Mouse (Mus musculus) T-cell, adult 66 days (primary cell): ENCODE measurements around the gene Olfr643. TPM values are rescaled to one million over a fixed set of nuclear protein-coding genes. Genes with fewer than 3 reads are reported as not detected.

Experiments
- total RNA-seq, 2 experiments: library from RNA; stranded (reverse); gene quantifications; 3 replicates in 1 of 2; 4 replicates in 1 of 2; pipeline ENCODE4 v1.2.4; 2023

Gene Olfr643
- not detected for total RNA-seq

DNA sequence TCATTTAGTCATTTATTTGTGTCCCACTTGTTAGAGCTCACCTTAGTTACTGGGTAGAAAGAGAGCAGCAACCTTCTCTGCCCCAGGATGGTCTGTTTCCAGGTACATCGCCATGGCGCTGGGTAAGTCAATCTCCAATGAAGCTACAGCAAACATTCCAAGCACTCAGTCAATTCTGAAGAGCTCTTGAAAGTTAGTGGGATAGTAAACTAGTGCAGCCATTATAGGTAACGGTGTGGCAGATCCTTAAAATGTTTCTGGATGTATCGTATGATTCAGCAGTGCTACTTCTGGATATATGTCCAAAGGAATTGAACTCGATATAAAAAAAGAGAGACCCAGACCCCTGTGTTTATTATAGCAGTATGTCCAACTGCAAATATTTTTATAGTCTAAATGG lies at the start of gene Olfr643:
Gene Olfr643 (minus strand): TSS at position 101 of the 400 bp plus-strand sequence.

GRCm38 (mm10) chr7:104183292-104183691 lies 46.1 kb upstream of the Olfr643 start, which contains the start of gene Olfr648:
Gene Olfr648, minus strand, starts transcription at chr7:104183392.

DNA sequence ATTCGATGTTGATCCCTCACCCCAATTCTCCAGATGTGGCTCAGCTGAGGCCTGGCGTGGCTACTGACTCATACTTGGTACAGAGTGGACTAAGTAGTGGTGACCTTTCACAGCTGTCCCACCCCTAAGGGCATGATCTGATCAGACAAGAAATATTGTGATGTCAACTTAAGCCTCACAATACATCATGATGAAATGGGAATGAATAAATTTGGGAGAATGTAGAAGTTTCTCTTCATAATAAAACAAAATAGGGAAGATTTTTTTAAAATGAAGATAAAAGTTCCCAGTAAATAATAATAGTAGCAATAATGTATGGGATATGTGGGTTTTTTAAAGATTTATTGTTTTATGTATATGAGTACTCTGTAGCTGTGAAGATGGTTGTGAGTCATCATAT lies 13.3 kb upstream of the Olfr643 start, which contains the start of gene Ubqlnl:
Gene Ubqlnl (minus strand): TSS at position 101 of the 400 bp plus-strand sequence.

DNA sequence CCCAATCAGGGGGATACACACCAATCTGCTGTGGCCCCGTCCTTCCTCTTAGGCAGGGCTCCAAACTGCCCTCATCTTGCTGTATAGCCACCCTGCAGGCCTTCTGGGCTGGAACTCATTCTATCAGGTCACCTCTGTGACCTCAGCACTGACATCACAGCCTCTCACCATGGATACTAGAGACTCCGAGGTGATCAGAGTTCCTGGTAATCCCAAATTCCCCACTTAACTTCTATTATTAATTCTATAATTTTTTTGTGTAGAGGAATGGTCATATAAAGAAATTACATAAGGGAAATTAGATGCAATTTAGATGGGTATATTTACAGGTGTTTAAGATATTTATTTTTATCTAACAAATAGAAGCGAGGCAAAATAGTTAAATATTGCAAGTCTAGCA lies 6.0 kb upstream of the Olfr643 start, which contains the start of gene Ubqln3:
Gene Ubqln3 (minus strand): TSS at position 101 of the 400 bp plus-strand sequence.

DNA sequence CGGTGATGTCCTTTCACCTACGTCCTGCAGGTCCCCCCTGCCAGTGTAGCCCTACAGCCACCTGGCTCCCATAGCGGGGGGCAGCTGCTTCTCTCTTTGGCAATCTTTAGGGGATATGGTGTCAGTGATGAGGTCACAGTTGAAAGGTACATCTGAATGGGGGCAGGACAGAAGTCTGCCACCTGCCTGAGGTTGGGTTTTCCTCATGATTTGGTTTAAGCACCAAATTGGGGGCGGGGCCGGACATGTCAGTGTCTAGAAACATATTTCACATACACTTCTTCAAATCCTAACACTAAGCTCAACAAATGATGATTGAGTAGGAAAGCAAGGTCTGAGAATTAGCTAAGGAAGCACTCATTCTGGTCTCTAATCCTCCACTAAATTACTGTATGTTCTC lies 7.5 kb downstream of the Olfr643 start, which contains the start of gene Ubqln5:
Gene Ubqln5 (minus strand): TSS at position 101 of the 400 bp plus-strand sequence.

DNA sequence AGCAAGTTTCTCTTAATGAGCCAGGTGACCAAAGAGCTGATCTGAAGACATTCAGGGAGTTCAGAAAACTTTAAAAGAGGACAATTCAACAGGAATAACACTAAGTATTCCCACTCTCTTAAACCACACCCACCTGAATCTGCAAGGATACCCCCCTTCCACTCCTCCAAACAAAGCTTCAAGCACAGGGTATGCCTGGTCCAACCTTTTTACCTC lies 32.5 kb downstream of the Olfr643 start, which contains the start of gene Olfr646:
Gene Olfr646 (plus strand): TSS at position 117 of the 216 bp plus-strand sequence.

DNA sequence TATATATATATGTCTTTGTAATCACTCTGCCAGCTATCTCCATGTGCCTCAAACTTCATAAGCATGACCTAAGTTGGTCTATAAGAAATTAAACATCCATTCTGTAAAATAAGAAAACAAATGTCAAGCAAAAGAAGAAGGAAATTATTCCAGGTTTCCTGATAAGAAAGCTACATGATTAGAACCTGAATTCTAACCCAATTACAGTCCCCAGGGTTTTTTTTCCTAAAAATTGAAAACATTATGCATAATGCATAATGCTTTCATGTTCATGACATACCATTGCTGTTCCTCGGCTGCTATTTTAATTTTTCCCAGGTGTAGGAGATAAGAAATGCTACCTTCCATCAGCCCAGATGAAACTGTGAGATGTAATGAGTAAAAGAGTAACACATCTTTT lies 51.8 kb downstream of the Olfr643 start, which contains the start of gene Olfr645:
Gene Olfr645 (minus strand): TSS at position 101 of the 400 bp plus-strand sequence.

GRCm38 (mm10) chr7:104071769-104072168 lies 65.4 kb downstream of the Olfr643 start, which contains the start of gene Olfr644:
Gene Olfr644, minus strand, starts transcription at chr7:104071869.

DNA sequence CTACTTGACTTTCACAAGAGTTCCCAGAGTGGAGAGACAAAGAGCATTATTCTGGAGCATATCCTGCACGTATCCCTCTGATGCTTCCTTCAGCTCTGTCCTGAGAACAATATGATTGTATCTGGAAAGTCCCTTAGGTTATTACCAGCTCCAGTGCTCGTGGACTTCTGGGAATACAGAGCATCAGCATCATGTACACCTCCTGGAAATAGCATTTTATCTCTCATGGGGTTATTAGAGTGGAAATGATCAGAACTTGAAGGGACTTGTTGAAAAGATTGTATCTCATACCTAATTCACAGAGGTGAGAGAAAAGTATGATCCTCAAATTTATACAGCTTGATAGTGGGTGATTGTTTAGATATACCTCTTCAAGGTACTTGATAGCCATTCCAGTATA lies 75.9 kb downstream of the Olfr643 start, which contains the start of gene 4930516K23Rik:
Gene 4930516K23Rik (minus strand): TSS at position 101 of the 400 bp plus-strand sequence.

GRCm38 (mm10) chr7:104052566-104052965 lies 84.6 kb downstream of the Olfr643 start, which contains the start of gene Olfr642:
Gene Olfr642, minus strand, starts transcription at chr7:104052666.

GRCm38 (mm10) chr7:104035145-104035544 lies 102.1 kb downstream of the Olfr643 start, which contains the start of gene Olfr641:
Gene Olfr641, plus strand, starts transcription at chr7:104035445.

GRCm38 (mm10) chr7:104025473-104025872 lies 111.7 kb downstream of the Olfr643 start, which contains the start of gene Olfr640:
Gene Olfr640, minus strand, starts transcription at chr7:104025573.

GRCm38 (mm10) chr7:104017203-104017602 lies 120.0 kb downstream of the Olfr643 start, which contains the start of gene Olfr639:
Gene Olfr639, minus strand, starts transcription at chr7:104017303.

GRCm38 (mm10) chr7:103998446-103998845 lies 138.8 kb downstream of the Olfr643 start, which contains the start of gene Olfr638:
Gene Olfr638, plus strand, starts transcription at chr7:103998746.

GRCm38 (mm10) chr7:103970852-103971251 lies 166.4 kb downstream of the Olfr643 start, which contains the start of gene Olfr635:
Gene Olfr635, plus strand, starts transcription at chr7:103971152.

Other genes starting within 250 kb of the Olfr643 start
- not detected for gene Olfr64, start 242.9 kb downstream of the Olfr643 start, total RNA-seq
- gene Olfr65, start 233.9 kb downstream of the Olfr643 start, total RNA-seq: not detected
- not detected for gene Olfr631, start 208.6 kb downstream of the Olfr643 start, total RNA-seq
- gene Olfr632, start 203.1 kb downstream of the Olfr643 start, total RNA-seq: not detected
- not detected for gene Olfr633, start 193.0 kb downstream of the Olfr643 start, total RNA-seq
- not detected for gene Olfr635, start 166.3 kb downstream of the Olfr643 start, total RNA-seq
- not detected for gene Olfr638, start 138.7 kb downstream of the Olfr643 start, total RNA-seq
- under 1 TPM; 0.09 to 0.12 TPM for gene Olfr639, start 120.1 kb downstream of the Olfr643 start, total RNA-seq
- gene Olfr640, start 111.8 kb downstream of the Olfr643 start, total RNA-seq: not detected
- gene Olfr641, start 102.0 kb downstream of the Olfr643 start, total RNA-seq: not detected
- not detected for gene Olfr642, start 84.7 kb downstream of the Olfr643 start, total RNA-seq
- not detected for gene 4930516K23Rik, start 76.0 kb downstream of the Olfr643 start, total RNA-seq
- not detected for gene Olfr644, start 65.5 kb downstream of the Olfr643 start, total RNA-seq
- gene Olfr645, start 51.9 kb downstream of the Olfr643 start, total RNA-seq: not detected
- gene Olfr646, start 32.5 kb downstream of the Olfr643 start, total RNA-seq: not detected
- not detected for gene Ubqln5, start 7.6 kb downstream of the Olfr643 start, total RNA-seq
- not detected for gene Ubqln3, start 5.9 kb upstream of the Olfr643 start, total RNA-seq
- not detected for gene Ubqlnl, start 13.2 kb upstream of the Olfr643 start, total RNA-seq
- gene Olfm5, start 27.4 kb upstream of the Olfr643 start, total RNA-seq: not detected
- not detected for gene Olfr648, start 46.0 kb upstream of the Olfr643 start, total RNA-seq
- gene Olfr649, start 58.6 kb upstream of the Olfr643 start, total RNA-seq: not detected
- gene Trim6, start 81.4 kb upstream of the Olfr643 start, total RNA-seq: not detected
- 10 to 100 TPM; 26.0 to 33.9 TPM for gene Trim34a, start 107.1 kb upstream of the Olfr643 start, total RNA-seq
- gene Trim5, start 150.7 kb upstream of the Olfr643 start, total RNA-seq: 10 to 100 TPM; 21.2 to 25.5 TPM
- gene Trim12a, start 178.1 kb upstream of the Olfr643 start, total RNA-seq: 100 to 1,000 TPM in 1 of 2 experiments, 10 to 100 TPM in 1; 98.4 to 109 TPM
- 1 to 10 TPM; 2.4 to 2.7 TPM for gene Trim34b, start 192.1 kb upstream of the Olfr643 start, total RNA-seq
- gene Trim12c, start 216.0 kb upstream of the Olfr643 start, total RNA-seq: 10 to 100 TPM; 43.4 to 51.9 TPM
- under 1 TPM; 0.35 to 0.36 TPM for gene Trim30b, start 232.5 kb upstream of the Olfr643 start, total RNA-seq